Mouse (Mus musculus) cortical plate, adult 2 months (tissue): ENCODE results near the gene Gast.
A peak's percentile ranks its signal among the peaks of the same experiment; 100 is the strongest.

Experiments
- CTCF ChIP-seq: fragments of 200-500 bp; IDR thresholded peaks from 2 replicates; pipeline ENCODE4 v1.5.1; 2011; ENCODE audit warnings: mild to moderate bottlenecking, control low read depth, low read length; ENCODE audit not compliant: insufficient read depth; ENCODE audit errors: extremely low read depth
- POLR2A ChIP-seq: fragments of 200-500 bp; IDR thresholded peaks from 2 replicates; pipeline ENCODE4 v1.6.1; 2011; ENCODE audit warnings: mild to moderate bottlenecking, low read length, control low read depth; ENCODE audit not compliant: insufficient read depth; ENCODE audit errors: extremely low read depth

GRCm38 (mm10) chr11:100355972-100356818 is 22.0 kb downstream of the Gast start, which contains the start of gene Hap1:
- TF ChIP-seq CTCF, result no peak
- TF ChIP-seq POLR2A, result peak; percentile 66; the same call in 1 of the 2 replicates
